Mouse (Mus musculus): ENCODE data around the gene Olfr826.
"Not testable (repeated sequence)": the region's sequence is repeated elsewhere in the genome, so short reads cannot be mapped to it uniquely, and the experiment has no call there.

The Olfr826 gene

GRCm38 (mm10) chr10:130184086-130184485 is at the start of gene Olfr826:
Olfr826 (minus strand) TSS chr10:130184186.
- no peak for DNase-seq (ENCODE audit: low spot score in 2 of 2)

GRCm38 (mm10) chr10:130232117-130232516 is 48.1 kb upstream of the Olfr826 start:
- no peak for DNase-seq (ENCODE audit: low spot score in 2 of 2)

GRCm38 (mm10) chr10:130229584-130229983 is 45.6 kb upstream of the Olfr826 start:
- no peak for DNase-seq (ENCODE audit: low spot score in 2 of 2)

DNA sequence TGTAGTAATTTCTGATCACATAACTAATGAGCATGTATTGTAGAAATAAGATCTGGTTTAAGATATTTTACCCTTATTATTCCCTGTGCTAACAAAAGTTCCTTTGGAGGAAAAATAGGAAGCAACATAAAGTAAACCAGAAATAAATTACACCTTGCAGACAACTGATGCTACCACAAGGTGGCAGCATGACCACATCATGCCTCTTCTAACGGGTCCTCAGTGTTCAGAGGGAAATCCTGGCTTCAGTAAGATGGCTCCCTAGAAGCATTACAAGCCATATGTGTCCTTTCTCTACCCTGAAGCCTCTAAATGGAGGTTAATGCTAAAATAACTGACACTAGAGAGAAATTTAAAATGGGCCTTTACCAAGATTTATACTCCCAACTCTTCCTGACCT is 44.3 kb upstream of the Olfr826 start:
- peak in 1 of 2 experiments; percentile 39 for DNase-seq (ENCODE audit: low spot score in 2 of 2)

GRCm38 (mm10) chr10:130225034-130225433 is 41.0 kb upstream of the Olfr826 start:
- no peak for DNase-seq (ENCODE audit: low spot score in 2 of 2)

DNA sequence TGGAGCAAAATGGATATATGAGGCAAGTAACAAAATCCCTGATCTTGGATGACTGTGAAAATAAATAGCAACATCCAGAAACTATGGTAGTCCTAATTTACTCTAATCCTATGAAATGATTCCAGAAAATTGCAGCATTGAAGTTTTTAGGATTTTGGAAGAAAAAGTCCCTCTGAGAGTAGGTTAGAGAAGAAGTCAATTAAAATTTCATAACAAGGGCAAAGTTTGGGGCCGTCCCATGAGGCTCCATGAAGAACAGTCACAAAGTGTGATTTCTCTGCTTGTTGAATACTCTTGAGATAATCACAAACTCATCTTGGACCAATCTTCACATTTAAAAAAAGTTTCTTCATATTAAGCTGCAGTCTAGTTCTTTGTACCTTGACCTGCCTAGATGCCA is 30.3 kb upstream of the Olfr826 start, which contains the start of gene Olfr827:
Gene Olfr827, minus strand, starts transcription at position 101 of the 400 bp plus-strand sequence.
- DNase-seq (ENCODE audit: low spot score in 2 of 2): no peak

DNA sequence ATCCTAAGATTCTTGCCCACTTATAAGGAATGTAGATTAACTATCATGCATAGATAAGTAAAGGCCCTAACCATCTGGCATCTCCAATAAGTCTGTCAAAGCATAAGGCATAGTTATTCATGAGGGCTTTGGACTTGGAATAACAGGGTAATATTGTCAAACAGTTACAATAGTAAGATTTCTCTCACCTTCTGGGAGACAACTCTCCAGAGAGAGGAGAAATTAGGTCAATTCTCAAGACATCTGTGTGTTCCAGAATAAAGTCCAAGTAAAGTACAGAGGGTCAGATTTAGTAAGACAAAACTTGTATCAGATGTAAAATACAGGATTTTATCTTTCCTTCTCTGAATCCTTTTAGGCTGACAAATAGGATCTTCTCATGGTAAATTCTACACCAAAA is 17.3 kb downstream of the Olfr826 start, which contains the start of gene Olfr825:
Gene Olfr825, minus strand, starts transcription at position 101 of the 400 bp plus-strand sequence.
- DNase-seq (ENCODE audit: low spot score in 2 of 2): no peak

DNA sequence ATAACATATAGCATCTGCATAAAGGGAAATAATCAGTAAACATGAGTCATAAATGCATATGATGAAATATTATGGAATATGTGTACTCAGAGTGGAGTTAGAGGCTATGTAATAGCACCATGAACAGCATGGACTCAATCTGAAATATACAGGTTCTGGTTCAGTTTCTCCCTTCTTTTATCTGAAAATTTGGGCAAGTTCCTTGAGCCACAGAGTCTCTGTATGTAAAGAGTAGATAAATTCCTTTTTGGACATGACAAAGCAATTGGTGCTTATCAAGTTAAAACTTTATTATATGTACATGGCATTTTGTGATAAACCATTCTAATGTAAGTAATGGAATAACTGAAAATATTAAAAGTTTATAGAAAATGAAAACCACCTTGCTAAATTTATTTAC is 18.8 kb downstream of the Olfr826 start:
- no peak for DNase-seq (ENCODE audit: low spot score in 2 of 2)

DNA sequence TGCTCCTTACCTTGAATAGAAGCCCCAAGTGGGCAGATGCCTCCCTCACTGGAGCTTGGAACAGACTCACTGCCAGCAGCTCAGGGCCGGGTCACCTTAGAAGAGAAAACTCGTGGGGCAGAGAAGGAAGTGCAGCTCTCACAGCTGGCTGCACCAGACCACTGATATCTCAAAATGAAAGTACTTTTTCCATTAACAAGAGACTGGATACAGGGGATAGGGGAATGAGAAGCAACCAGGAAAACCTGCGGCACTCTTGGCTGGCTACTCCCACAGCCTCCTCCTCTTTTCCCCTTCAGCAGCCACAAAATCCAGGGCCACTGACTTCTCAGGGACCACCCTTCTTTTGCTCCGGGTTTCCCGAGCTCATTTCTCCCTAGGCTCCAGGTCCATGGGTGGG is 39.9 kb downstream of the Olfr826 start:
- DNase-seq (ENCODE audit: low spot score in 2 of 2): no peak

DNA sequence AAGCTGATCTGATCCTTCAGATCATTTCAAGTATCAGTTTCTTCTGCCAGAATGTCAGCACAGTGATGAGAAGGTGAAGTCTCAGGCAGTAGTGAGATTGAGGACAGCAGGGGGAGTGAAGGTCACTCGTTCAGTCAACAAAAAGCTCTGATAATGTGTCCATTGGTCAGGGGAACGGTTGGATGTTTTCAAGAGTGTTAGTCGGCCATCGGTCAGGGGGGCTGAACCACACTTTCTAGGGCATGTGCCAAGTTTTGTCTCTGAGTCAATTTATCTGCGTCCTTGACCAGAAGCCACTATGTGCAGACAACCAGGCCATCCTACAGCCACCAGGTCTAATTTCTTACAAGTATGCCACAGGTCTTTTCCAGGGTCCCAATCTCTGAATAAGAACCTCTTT is 41.5 kb downstream of the Olfr826 start:
- DNase-seq (ENCODE audit: low spot score in 2 of 2): not testable (repeated sequence)

DNA sequence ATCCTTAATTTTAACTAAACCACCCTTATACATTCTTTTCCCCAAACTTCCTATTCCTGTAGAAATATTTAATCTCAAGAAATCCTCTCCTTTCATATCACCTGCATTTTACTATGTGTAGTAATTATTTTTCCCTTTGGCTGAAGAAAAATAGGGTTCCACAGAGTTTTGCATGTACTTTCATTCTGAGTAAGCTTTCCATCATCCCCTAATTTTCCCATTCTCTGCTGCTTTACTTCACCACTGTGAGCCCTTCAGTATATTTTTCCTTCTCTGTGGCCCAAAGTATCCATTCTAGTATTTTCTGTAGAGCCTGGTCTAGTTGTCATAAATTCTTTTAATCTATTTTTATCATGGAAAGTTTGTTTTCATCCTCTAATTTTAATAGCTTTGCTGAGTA is 49.2 kb downstream of the Olfr826 start:
- DNase-seq (ENCODE audit: low spot score in 2 of 2): no peak

- not testable (repeated sequence) for DNase-seq (ENCODE audit: low spot score in 2 of 2)
Measured at GRCm38 (mm10) chr10:130129900-130130299, 54.1 kb downstream of the Olfr826 start, which contains the start of gene Olfr824. Olfr824 (minus strand) TSS chr10:130130000.

Measured in frontal cortex, postnatal 10 days (tissue).